Mouse (Mus musculus) midbrain, embryonic 12.5 days (tissue): Measurements from ENCODE around the gene Glipr1. TPM values are rescaled to one million over a fixed set of nuclear protein-coding genes. Genes with fewer than 3 reads are reported as not detected.

Experiments
- ATAC-seq: fragments of 200-750 bp; cut with Nextera tagmentation; 2 replicates; pipeline ENCODE4 v1.8.0; 2017; ENCODE audit warnings: low read depth, moderate TSS enrichment, moderate library complexity; ENCODE audit not compliant: low FRiP score
- H3K27ac ChIP-seq: fragments of 300-500 bp; sonication (generic); replicated peaks from 2 replicates; pipeline ENCODE4 v1.5.1; 2016; ENCODE audit warnings: mild to moderate bottlenecking
- H3K27me3 ChIP-seq: fragments of 300-500 bp; sonication (generic); 2 replicates; pipeline ENCODE4 v1.6.1; 2016; ENCODE audit warnings: mild to moderate bottlenecking
- H3K36me3 ChIP-seq: fragments of 300-500 bp; sonication (generic); 2 replicates; pipeline ENCODE4 v1.6.1; 2016
- H3K4me1 ChIP-seq: fragments of 300-500 bp; sonication (generic); 2 replicates; pipeline ENCODE4 v1.6.1; 2016
- H3K4me2 ChIP-seq: fragments of 300-500 bp; sonication (generic); replicated peaks from 2 replicates; pipeline ENCODE4 v1.6.1; 2016; ENCODE audit warnings: mild to moderate bottlenecking, moderate library complexity
- H3K4me3 ChIP-seq: fragments of 300-500 bp; sonication (generic); 2 replicates; pipeline ENCODE4 v1.5.1; 2016; ENCODE audit warnings: mild to moderate bottlenecking
- H3K9ac ChIP-seq: fragments of 300-500 bp; sonication (generic); replicated peaks from 2 replicates; pipeline ENCODE4 v1.6.1; 2016; ENCODE audit warnings: mild to moderate bottlenecking, moderate library complexity
- H3K9me3 ChIP-seq: fragments of 300-500 bp; sonication (generic); 2 replicates; pipeline ENCODE4 v1.6.1; 2016; ENCODE audit warnings: mild to moderate bottlenecking
- WGBS: fragments of 180-500 bp; shearing (Covaris S2); methylation state at CpG from one replicate; pipeline ENCODE4 v1.1.7; 2016; 5-methylcytosine and 5-hydroxymethylcytosine counted together
- polyA plus RNA-seq: library from polyadenylated mRNA; unstranded; fragments of >200 nt; fragmentation: Nextera tagmentation; extraction: Ambion mirVana; gene quantifications from 2 replicates; pipeline ENCODE4 v1.2.1, GENCODE M21; 2016

Gene Glipr1
- polyA plus RNA-seq, 1 experiment from 2014 or later, result 0.88 TPM

DNA sequence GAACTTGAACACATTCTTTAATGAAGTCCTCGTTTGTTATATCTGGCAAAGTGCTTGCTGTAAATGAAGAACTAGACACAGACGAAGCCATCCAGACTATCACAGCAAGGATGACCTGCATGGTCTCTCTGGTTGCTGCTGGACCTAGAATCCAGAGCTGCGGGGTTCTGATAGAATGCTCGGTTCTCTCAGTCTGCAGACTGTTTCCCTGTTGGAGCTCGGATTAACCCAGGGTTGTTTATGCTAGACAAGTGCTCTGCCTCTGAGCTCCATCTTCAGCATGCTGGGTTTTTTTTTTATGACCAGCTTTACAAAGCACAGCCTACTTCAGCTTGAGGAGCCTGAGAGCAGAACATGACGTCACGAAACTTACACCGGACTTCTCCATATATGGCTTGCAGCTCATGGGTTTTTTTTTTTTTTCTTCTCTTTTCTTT, 5.5 kb downstream of the Glipr1 start:
- WGBS, result 83% methylated on average over 8 of the region's 8 CpGs
- Histone ChIP-seq H3K4me2 (no peak overlapping the region), H3K9ac (no peak overlapping the region), H3K9me3 (no peaks in the 10 kb centered on the region), H3K27me3 (no peaks in the 10 kb centered on the region), H3K36me3 (no peaks in the 10 kb centered on the region), H3K4me3 (no peak overlapping the region), H3K27ac (no peak overlapping the region), H3K4me1 (no peaks in the 10 kb centered on the region)
- no peak for ATAC-seq

DNA sequence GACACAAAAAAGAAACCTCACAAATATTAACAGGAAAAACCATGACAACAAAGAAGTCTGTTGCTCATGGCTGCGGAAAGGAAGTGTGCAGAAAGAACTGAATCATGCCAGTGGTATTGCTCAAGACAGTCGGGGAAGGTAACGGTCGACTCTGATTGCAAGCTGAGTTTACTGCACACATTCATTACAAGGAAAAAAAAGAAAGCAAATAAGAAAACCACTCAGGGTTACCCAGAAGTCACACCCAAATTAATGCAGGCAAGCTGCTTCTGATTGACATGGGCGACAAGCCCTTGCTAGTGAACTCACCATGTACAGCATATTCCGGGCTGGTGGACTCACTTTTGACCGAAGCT, 5.9 kb downstream of the Glipr1 start:
- H3K36me3 ChIP-seq, result no peaks in the 10 kb centered on the region
- 94% methylated on average over 7 of the region's 7 CpGs for WGBS
- ATAC-seq, result no peak
- no peaks in the 10 kb centered on the region for H3K9me3 ChIP-seq
- H3K27ac ChIP-seq, result no peak overlapping the region
- no peak overlapping the region for H3K9ac ChIP-seq
- no peaks in the 10 kb centered on the region for H3K27me3 ChIP-seq
- no peak overlapping the region for H3K4me3 ChIP-seq
- H3K4me1 ChIP-seq, result no peaks in the 10 kb centered on the region
- no peak overlapping the region for H3K4me2 ChIP-seq

DNA sequence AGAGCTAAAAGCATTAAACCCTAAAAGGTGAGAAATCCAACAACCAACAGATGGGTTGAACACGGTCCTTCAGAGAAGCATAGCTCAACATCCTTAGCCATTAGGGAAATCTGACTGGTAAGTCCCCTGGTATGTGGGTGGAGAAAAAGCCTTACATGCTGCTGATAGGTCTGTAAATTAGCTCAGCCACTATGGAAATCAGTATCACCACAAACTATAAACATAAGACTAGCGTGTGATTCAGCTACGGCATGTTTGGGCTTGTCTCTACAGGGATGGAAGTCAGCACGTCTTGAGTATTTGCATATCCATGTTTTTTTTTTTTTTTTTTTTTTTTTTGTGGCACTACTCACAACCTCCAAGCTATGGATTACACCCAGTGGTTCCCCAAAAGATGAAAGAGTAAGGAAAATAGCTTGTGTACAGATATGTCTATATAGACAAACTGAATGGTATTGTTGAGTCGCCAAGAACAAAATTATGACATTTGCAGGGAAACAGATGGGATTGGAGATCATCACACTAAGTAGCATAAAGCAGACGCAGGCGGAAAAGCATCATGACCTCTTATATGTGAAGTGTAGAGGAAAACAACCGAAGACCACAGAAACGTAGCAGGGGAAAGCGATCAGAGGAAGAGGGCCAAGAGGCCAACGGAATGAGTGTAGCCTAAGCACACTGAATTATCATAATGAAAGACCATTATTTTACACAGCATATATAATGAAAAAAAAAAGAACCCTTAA, 6.5 kb downstream of the Glipr1 start:
- no peak for ATAC-seq
- Histone ChIP-seq H3K9me3 (no peaks in the 10 kb centered on the region), H3K4me3 (no peak overlapping the region), H3K9ac (no peak overlapping the region), H3K27me3 (no peaks in the 10 kb centered on the region), H3K36me3 (no peaks in the 10 kb centered on the region), H3K27ac (no peak overlapping the region), H3K4me2 (no peak overlapping the region), H3K4me1 (no peaks in the 10 kb centered on the region)
- WGBS, result 89% methylated on average over 11 of the region's 11 CpGs

DNA sequence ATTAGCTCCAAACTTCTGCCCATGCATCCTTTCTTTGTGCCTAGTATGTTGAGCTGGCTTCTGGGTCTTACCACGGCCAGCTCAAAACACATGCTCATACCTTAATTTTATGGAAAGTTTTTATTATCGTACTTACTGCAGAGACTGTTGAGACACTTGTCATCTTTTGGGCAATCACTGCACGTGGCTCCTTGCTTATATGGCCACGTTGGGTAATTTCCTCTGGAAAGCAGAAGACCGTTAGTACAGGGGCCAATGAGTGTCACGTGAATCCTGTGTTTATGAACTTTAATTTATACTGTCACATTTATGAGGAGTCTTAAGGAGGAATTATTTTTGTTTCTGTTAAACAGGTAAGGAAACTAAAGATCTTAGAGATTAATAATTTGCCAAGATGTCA, 16.0 kb downstream of the Glipr1 start:
- no peak overlapping the region for H3K27ac ChIP-seq
- H3K9me3 ChIP-seq, result no peaks in the 10 kb centered on the region
- no peak overlapping the region for H3K4me2 ChIP-seq
- H3K9ac ChIP-seq, result no peak overlapping the region
- H3K4me3 ChIP-seq, result no peak overlapping the region
- no peak for ATAC-seq
- peaks cover 45% of the 10 kb centered on the region for H3K36me3 ChIP-seq
- WGBS, result 94% methylated on average over 6 of the region's 6 CpGs
- H3K4me1 ChIP-seq, result no peaks in the 10 kb centered on the region
- no peaks in the 10 kb centered on the region for H3K27me3 ChIP-seq

DNA sequence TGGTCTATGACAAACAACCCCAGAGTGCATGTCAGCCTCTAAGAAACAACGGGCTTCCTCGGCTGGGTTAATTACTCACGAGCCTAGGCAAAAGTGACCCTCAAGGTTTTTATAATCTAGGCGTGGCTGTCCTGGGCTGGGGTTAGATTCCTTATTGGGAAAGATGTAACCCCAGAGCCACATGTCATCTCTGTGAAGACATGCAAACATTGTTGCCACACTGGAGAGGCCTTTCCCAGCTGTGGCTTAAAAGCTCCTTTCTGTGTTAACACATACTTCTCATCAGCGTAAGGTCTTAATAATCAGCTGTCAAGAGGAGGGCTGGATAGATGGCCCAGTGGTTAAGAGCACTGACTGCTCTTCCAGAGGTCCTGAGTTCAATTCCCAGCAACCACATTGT, 19.4 kb downstream of the Glipr1 start:
- peaks cover 68% of the 10 kb centered on the region for H3K36me3 ChIP-seq
- no peaks in the 10 kb centered on the region for H3K27me3 ChIP-seq
- no peak overlapping the region for H3K9ac ChIP-seq
- H3K4me1 ChIP-seq, result no peaks in the 10 kb centered on the region
- H3K9me3 ChIP-seq, result no peaks in the 10 kb centered on the region
- no peak for ATAC-seq
- no peak overlapping the region for H3K27ac ChIP-seq
- H3K4me3 ChIP-seq, result no peak overlapping the region
- 93% methylated on average over 5 of the region's 5 CpGs for WGBS
- no peak overlapping the region for H3K4me2 ChIP-seq

DNA sequence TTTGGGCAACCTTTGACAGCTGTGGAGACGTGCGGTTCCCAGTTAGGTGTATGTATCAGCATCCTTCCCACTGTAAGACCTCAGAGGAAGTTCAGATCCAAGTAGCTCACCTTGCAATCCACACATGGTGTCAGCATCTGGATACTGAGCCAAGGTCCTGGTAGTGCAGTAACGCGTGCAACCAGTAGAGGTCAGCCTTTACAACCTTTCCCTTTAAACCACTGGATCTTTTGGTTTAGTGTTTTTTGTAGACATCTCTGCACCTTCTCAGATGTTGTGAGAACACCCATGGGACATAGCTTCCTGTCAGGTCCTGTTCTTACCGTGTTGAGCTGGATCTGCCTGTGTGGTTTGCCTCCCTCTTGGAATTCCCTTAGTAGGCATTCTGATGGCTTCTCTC, 24.8 kb downstream of the Glipr1 start:
- no peak overlapping the region for H3K9ac ChIP-seq
- no peak for ATAC-seq

DNA sequence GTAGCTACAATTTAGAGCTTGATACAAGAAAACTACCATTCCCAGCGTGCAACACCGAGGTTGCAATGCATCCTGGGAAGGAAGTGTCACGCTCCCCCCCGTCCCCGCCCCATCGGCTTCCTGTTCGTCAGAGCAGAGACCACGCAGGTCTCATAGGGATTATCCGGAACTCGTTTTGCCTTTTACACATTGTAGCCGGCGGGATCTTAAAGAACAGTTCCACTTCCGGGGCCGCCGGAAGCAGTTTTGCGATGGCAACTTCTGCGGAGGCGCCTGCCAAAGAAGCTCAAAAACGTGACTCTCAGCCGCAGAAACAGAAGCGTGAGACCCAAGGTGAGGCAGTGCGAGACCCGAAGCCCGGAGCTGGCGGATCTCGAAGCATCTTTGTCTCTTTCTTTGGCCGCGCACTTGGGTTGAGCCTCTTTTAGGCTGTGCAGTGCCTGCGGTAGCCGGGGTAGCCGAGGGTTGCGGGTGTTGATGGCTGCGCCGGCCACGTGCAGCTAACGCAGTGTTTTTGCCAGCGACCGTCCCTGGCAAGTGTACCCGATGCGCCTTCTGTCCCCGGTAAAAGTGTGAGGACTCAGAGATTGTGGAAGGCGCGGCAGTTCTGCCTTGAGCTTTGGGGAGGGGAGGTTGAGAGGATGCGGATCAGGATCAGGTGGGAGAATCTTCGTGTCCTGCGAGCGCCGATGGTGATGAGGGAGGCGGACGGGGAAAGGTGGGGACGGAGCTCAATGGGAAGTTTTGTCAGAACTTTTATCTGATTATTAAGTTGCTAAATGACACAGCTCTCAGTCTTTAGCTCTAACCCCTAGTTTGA, 29.7 kb downstream of the Glipr1 start, which contains the start of gene Krr1:
Krr1 (plus strand) TSS at position 123 of the 820 bp plus-strand sequence.
- 0 out of 2 replicates have a peak, but pooled peaks cover 3% of the 10 kb centered on the region for H3K27me3 ChIP-seq
- peak; percentile 97 for ATAC-seq
- peak within 1 kb of the TSS; percentile 56 for H3K27ac ChIP-seq
- H3K4me1 ChIP-seq, result peaks cover 8% of the 10 kb centered on the region
- H3K4me3 ChIP-seq, result peak within 1 kb of the TSS; percentile 93
- peak within 1 kb of the TSS; percentile 76 for H3K9ac ChIP-seq
- WGBS, result under 1% methylated on average over 51 of the region's 51 CpGs
- peak within 1 kb of the TSS; percentile 78 for H3K4me2 ChIP-seq
- H3K9me3 ChIP-seq, result no peaks in the 10 kb centered on the region
- peaks cover 9% of the 10 kb centered on the region; the same call in 1 of the 2 replicates for H3K36me3 ChIP-seq

More for the DNA sequence above, 24.8 kb downstream of the Glipr1 start:
- no peaks in the 10 kb centered on the region for H3K9me3 ChIP-seq
- H3K4me2 ChIP-seq, result no peak overlapping the region
- H3K27me3 ChIP-seq, result no peaks in the 10 kb centered on the region
- peaks cover 41% of the 10 kb centered on the region for H3K36me3 ChIP-seq
- H3K27ac ChIP-seq, result no peak overlapping the region
- WGBS, result 42% methylated on average over 5 of the region's 5 CpGs
- H3K4me1 ChIP-seq, result peaks cover 8% of the 10 kb centered on the region
- H3K4me3 ChIP-seq, result no peak overlapping the region

DNA sequence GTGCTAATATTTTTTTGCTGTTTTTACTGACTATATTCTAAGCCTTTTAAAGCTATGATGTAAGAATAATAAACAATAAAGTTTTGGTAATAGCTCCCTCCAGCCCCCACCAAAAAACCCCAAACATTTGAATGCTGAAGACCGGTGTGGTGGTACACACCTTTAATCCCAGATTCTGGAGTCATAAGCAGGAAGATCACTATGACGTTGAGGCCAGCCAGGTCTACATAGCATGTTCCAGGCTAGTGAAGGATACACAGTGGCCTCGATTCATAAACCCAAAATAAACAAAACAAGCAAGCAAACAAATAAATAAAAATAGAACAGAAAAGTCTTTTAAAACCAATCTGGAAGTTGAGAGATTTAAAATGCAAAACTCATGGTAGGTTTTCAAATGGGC, 30.5 kb downstream of the Glipr1 start:
- no peak overlapping the region for H3K9ac ChIP-seq
- no peaks in the 10 kb centered on the region for H3K9me3 ChIP-seq
- H3K36me3 ChIP-seq, result 0 out of 2 replicates have a peak, but pooled peaks cover 6% of the 10 kb centered on the region
- H3K27me3 ChIP-seq, result 0 out of 2 replicates have a peak, but pooled peaks cover 3% of the 10 kb centered on the region
- H3K4me3 ChIP-seq, result no peak overlapping the region; the same call in 1 of the 2 replicates
- peak overlapping the region; percentile 78; the same call in 1 of the 2 replicates for H3K4me2 ChIP-seq
- WGBS, result 76% methylated on average over 3 of the region's 3 CpGs
- H3K4me1 ChIP-seq, result peaks cover 8% of the 10 kb centered on the region
- ATAC-seq, result peak; percentile 53
- H3K27ac ChIP-seq, result no peak overlapping the region

DNA sequence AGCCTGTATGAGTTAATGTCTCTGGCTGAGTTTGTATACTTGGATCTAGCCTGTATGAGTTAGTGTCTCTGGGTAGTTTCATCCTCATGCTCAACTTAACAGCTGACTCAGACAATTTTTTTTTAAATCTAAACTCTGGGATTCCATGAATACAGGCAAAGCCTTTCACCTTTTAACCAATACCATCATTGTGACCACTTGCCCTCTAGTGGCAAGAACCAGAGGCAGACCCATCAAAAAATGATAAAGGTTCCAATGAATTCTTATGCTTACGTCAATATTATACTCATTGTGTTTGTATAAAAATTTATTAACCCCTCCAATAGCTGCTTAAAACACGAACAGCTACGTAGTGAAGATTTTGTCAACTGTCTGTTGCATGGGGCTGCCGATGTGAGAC, 36.0 kb downstream of the Glipr1 start:
- Histone ChIP-seq H3K4me3 (no peak overlapping the region), H3K36me3 (no peaks in the 10 kb centered on the region), H3K4me2 (no peak overlapping the region), H3K9ac (no peak overlapping the region), H3K27ac (no peak overlapping the region), H3K4me1 (no peaks in the 10 kb centered on the region), H3K9me3 (no peaks in the 10 kb centered on the region), H3K27me3 (peaks cover 3% of the 10 kb centered on the region; the same call in 1 of the 2 replicates)
- no peak for ATAC-seq
- WGBS, result 61% methylated on average over 4 of the region's 4 CpGs

DNA sequence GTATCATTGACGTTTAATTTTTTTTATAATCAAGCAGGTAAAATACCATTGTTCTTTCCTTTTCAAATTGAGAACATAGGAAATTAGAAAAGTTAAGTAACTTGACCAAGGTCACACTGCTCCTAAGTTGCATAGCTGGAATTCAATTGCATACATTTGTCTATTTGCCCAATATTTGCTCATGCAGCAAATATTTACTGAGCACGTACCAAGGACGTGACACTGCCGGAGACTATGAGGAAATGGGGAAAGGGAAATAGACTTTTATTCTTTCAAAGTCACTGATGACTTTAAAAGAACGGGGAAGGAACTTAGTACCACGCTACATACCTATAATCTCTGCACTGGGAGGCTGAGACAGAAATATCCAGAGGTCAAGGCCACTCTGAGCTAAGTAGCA, 42.0 kb downstream of the Glipr1 start:
- Histone ChIP-seq H3K27me3 (peaks cover 3% of the 10 kb centered on the region), H3K4me3 (no peak overlapping the region)
- 87% methylated on average over 6 of the region's 6 CpGs for WGBS

DNA sequence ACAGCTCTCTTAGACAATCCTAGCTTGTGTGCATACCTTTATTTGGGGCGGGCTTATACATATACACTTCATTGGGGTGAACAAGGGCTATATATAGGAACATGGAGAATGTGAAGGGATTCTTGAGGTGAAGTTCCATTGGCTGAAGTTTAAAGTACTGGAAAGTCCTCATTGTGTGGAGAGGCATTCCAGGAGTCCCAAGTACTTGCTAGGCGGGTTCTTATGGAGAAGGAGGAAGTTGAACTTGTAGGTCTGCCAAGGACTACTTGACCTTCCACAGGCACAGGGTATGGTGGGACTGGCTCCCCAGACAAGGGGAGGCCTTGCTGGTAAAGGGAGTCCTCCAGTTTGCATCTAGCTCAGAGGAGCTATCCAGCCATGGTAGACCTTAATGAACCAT, 43.1 kb downstream of the Glipr1 start:
- Histone ChIP-seq H3K27ac (no peak overlapping the region), H3K36me3 (no peaks in the 10 kb centered on the region), H3K9ac (no peak overlapping the region), H3K27me3 (peaks cover 3% of the 10 kb centered on the region), H3K4me2 (no peak overlapping the region), H3K4me1 (no peaks in the 10 kb centered on the region), H3K4me3 (no peak overlapping the region), H3K9me3 (no peaks in the 10 kb centered on the region)
- ATAC-seq, result no peak
- WGBS, result 82% methylated on average over 2 of the region's 2 CpGs

More for the DNA sequence above, 42.0 kb downstream of the Glipr1 start:
- H3K36me3 ChIP-seq, result no peaks in the 10 kb centered on the region
- H3K9me3 ChIP-seq, result no peaks in the 10 kb centered on the region
- H3K9ac ChIP-seq, result no peak overlapping the region
- H3K4me2 ChIP-seq, result no peak overlapping the region
- H3K4me1 ChIP-seq, result no peaks in the 10 kb centered on the region
- no peak for ATAC-seq
- no peak overlapping the region for H3K27ac ChIP-seq

DNA sequence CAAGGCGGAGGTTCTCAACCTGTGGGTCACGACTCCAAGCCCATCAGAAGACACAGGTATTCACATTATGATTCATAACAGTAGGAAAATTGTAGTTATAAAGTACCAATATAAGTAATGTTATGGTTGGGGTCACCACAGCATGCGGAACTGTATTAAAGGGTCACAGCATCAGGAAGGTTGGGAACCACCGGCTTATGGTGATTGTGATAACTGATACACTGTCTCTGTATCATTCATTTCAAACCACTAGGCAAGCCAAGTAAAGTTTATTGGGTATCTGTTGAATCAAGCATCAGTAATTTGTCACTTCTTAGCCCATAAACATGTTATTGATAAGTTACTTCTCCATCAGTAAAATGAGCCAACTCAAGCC, 44.4 kb downstream of the Glipr1 start:
- no peaks in the 10 kb centered on the region for H3K4me1 ChIP-seq
- H3K27me3 ChIP-seq, result peaks cover 3% of the 10 kb centered on the region; the same call in 1 of the 2 replicates
- 42% methylated on average over 4 of the region's 4 CpGs for WGBS
- no peak overlapping the region for H3K9ac ChIP-seq
- ATAC-seq, result no peak
- H3K4me3 ChIP-seq, result no peak overlapping the region
- no peak overlapping the region for H3K4me2 ChIP-seq
- H3K27ac ChIP-seq, result no peak overlapping the region
- no peaks in the 10 kb centered on the region for H3K9me3 ChIP-seq
- H3K36me3 ChIP-seq, result no peaks in the 10 kb centered on the region
